Mouse (Mus musculus): ENCODE results near the gene Mad1l1. TPM values are rescaled to one million over a fixed set of nuclear protein-coding genes. Genes with fewer than 3 reads are reported as not detected.

Mad1l1 gene
- polyA plus RNA-seq, 1 experiment, result 24.7 TPM

GRCm38 (mm10) chr5:140141336-140141735 lies 180.0 kb downstream of the Mad1l1 start:
- 77% methylated on average over 4 of the region's 4 CpGs for WGBS
- Histone ChIP-seq H3K4me3 (replicated peaks; ENCODE audit: control insufficient read depth, low read depth, low read length) (no peak overlapping the region), H3K27ac (ENCODE audit: control insufficient read depth, insufficient read depth, low read depth, low read length, poor library complexity) (no peak overlapping the region), H3K4me1 (ENCODE audit: control insufficient read depth, insufficient read depth, low read length) (no peaks in the 10 kb centered on the region)
- TF ChIP-seq CTCF (IDR thresholded peaks at IDR 0.05; ENCODE audit: control insufficient read depth, insufficient read depth, low read length) (no peak), POLR2A (IDR thresholded peaks at IDR 0.05; ENCODE audit: borderline replicate concordance, control insufficient read depth, low read depth, low read length) (no peak)

GRCm38 (mm10) chr5:140140214-140140613 lies 181.1 kb downstream of the Mad1l1 start:
- no peaks in the 10 kb centered on the region for H3K4me1 ChIP-seq (ENCODE audit: control insufficient read depth, insufficient read depth, low read length)
- no peak overlapping the region for H3K4me3 ChIP-seq (replicated peaks; ENCODE audit: control insufficient read depth, low read depth, low read length)
- TF ChIP-seq POLR2A (IDR thresholded peaks at IDR 0.05; ENCODE audit: borderline replicate concordance, control insufficient read depth, low read depth, low read length) (no peak), CTCF (IDR thresholded peaks at IDR 0.05; ENCODE audit: control insufficient read depth, insufficient read depth, low read length) (peak; percentile 78)
- no peak overlapping the region for H3K27ac ChIP-seq (ENCODE audit: control insufficient read depth, insufficient read depth, low read depth, low read length, poor library complexity)

DNA sequence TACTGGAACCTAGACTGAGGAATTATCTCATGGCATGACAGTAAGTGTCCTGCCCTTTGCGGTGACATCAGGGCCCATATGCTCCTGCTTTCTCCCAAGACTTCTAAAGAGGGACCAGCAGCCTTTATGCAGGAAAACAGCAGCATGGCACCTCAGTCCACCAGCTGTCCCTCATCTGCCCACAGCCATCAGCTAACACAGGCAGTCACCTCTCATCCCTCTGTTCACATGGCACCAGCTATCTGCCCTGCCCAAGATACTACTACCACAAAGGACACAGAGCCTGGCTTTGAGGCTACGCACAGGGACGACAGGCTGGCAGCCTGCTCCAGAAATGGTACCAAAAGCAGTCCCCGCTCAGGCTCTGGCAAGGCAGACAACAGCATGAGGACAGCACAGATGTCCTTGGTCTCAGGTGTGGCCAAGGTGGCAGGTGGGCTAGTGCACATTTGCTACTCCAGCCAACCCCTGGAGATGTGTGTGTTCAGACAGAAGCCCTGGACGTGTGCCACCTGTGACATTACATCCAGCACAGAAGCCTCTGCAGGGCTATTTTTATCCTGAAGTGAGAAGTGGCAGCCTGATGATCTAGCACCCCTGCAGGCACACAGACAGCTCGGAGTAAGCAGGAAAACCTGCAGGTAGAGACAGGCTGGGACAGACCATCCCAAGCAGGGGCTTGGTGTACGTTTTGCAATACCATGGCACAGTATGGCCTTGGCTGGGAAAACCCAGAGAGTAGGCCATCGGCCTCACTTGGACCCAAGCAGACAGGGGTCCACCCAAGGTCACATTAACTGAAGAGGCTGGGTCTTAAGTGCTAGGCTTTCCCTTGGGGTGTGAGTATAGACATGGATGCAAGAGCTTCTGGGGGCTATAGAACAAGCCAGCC lies 185.4 kb downstream of the Mad1l1 start:
- TF ChIP-seq POLR2A (IDR thresholded peaks at IDR 0.05; ENCODE audit: borderline replicate concordance, control insufficient read depth, low read depth, low read length), result no peak
- no peak overlapping the region for H3K4me3 ChIP-seq (replicated peaks; ENCODE audit: control insufficient read depth, low read depth, low read length)
- WGBS, result 86% methylated on average over 8 of the region's 8 CpGs
- no peak overlapping the region for H3K27ac ChIP-seq (ENCODE audit: control insufficient read depth, insufficient read depth, low read depth, low read length, poor library complexity)
- no peaks in the 10 kb centered on the region for H3K4me1 ChIP-seq (ENCODE audit: control insufficient read depth, insufficient read depth, low read length)

DNA sequence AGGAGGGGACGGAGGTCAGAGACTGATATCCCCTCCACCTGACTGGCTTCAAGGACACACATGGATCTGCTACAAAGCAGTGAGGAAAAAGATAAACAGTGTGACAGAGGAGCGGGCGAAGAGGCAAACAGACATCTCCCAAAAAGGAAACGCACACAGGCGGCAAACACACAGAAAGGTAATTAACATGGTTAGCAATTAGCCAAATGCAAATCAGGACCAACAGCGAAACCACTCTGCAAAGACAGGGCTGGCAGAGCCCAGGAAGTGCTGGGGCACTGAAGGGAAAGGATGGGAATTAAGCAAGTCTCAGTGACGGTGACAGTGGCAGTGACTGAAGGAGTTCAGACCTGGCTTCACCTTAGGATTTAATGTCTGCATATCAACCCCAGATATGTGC lies 187.3 kb downstream of the Mad1l1 start:
- Histone ChIP-seq H3K4me1 (ENCODE audit: control insufficient read depth, insufficient read depth, low read length) (no peaks in the 10 kb centered on the region), H3K27ac (ENCODE audit: control insufficient read depth, insufficient read depth, low read depth, low read length, poor library complexity) (no peak overlapping the region), H3K4me3 (replicated peaks; ENCODE audit: control insufficient read depth, low read depth, low read length) (no peak overlapping the region)
- TF ChIP-seq CTCF (IDR thresholded peaks at IDR 0.05; ENCODE audit: control insufficient read depth, insufficient read depth, low read length), result no peak
- WGBS, result 93% methylated on average over 7 of the region's 7 CpGs

DNA sequence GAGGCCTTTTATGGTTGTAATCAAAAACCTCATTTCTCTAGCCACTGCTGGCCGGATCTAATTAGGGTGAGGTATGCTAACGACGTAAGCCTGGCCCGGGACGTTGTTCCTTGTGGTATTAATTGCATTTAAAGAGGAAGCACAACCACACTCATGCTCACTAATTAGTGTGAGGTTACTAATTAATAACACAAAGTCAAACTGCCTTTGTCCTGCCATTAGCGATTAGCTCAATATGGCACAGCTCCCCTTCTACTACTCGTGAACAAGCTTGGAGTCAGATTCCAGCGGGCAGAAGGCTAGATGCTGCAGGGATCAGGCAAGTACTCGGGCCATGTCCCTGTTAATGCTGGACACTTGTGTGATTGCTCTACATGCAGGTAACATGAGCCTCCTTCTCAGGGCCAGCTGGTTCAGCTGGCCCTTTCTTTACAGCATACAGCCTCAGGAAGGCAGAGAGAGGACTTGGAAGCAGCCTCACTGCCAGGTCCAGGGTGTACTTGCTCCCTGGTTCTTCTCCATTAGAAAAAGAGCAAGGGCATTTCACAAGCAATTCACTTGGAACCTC lies 192.9 kb downstream of the Mad1l1 start:
- H3K4me1 ChIP-seq (ENCODE audit: control insufficient read depth, insufficient read depth, low read length), result no peaks in the 10 kb centered on the region
- WGBS, result 91% methylated on average over 9 of the region's 9 CpGs
- no peak overlapping the region for H3K4me3 ChIP-seq (replicated peaks; ENCODE audit: control insufficient read depth, low read depth, low read length)
- TF ChIP-seq CTCF (IDR thresholded peaks at IDR 0.05; ENCODE audit: control insufficient read depth, insufficient read depth, low read length) (no peak), POLR2A (IDR thresholded peaks at IDR 0.05; ENCODE audit: borderline replicate concordance, control insufficient read depth, low read depth, low read length) (no peak)
- no peak overlapping the region for H3K27ac ChIP-seq (ENCODE audit: control insufficient read depth, insufficient read depth, low read depth, low read length, poor library complexity)

- TF ChIP-seq POLR2A (IDR thresholded peaks at IDR 0.05; ENCODE audit: borderline replicate concordance, control insufficient read depth, low read depth, low read length) (no peak), CTCF (IDR thresholded peaks at IDR 0.05; ENCODE audit: control insufficient read depth, insufficient read depth, low read length) (no peak)
- Histone ChIP-seq H3K27ac (ENCODE audit: control insufficient read depth, insufficient read depth, low read depth, low read length, poor library complexity) (no peak overlapping the region), H3K4me1 (ENCODE audit: control insufficient read depth, insufficient read depth, low read length) (no peaks in the 10 kb centered on the region), H3K4me3 (replicated peaks; ENCODE audit: control insufficient read depth, low read depth, low read length) (no peak overlapping the region)
- WGBS, result 92% methylated on average over 7 of the region's 7 CpGs
These were observed 193.4 kb downstream of the Mad1l1 start for GRCm38 (mm10) chr5:140127981-140128380.

- Histone ChIP-seq H3K27ac (ENCODE audit: control insufficient read depth, insufficient read depth, low read depth, low read length, poor library complexity) (no peak overlapping the region), H3K4me3 (replicated peaks; ENCODE audit: control insufficient read depth, low read depth, low read length) (no peak overlapping the region), H3K4me1 (ENCODE audit: control insufficient read depth, insufficient read depth, low read length) (no peaks in the 10 kb centered on the region)
- WGBS, result 97% methylated on average over 1 of the region's 1 CpGs
- no peak for TF ChIP-seq POLR2A (IDR thresholded peaks at IDR 0.05; ENCODE audit: borderline replicate concordance, control insufficient read depth, low read depth, low read length)
- TF ChIP-seq CTCF (IDR thresholded peaks at IDR 0.05; ENCODE audit: control insufficient read depth, insufficient read depth, low read length), result no peak
These were observed 196.7 kb downstream of the Mad1l1 start for GRCm38 (mm10) chr5:140124626-140125025.

- Histone ChIP-seq H3K4me3 (replicated peaks; ENCODE audit: control insufficient read depth, low read depth, low read length) (no peak overlapping the region), H3K27ac (ENCODE audit: control insufficient read depth, insufficient read depth, low read depth, low read length, poor library complexity) (no peak overlapping the region)
- WGBS, result 63% methylated on average over 4 of the region's 4 CpGs
These were observed 197.5 kb downstream of the Mad1l1 start for GRCm38 (mm10) chr5:140123640-140124366.

More at GRCm38 (mm10) chr5:140123640-140124366, 197.5 kb downstream of the Mad1l1 start:
- TF ChIP-seq CTCF (IDR thresholded peaks at IDR 0.05; ENCODE audit: control insufficient read depth, insufficient read depth, low read length) (no peak), POLR2A (IDR thresholded peaks at IDR 0.05; ENCODE audit: borderline replicate concordance, control insufficient read depth, low read depth, low read length) (no peak)
- H3K4me1 ChIP-seq (ENCODE audit: control insufficient read depth, insufficient read depth, low read length), result no peaks in the 10 kb centered on the region

Measured in bone marrow, adult 2 months (tissue).